Mouse (Mus musculus) ES-E14 (cell line): Measurements from ENCODE around the gene Ildr2. TPM values are rescaled to one million over a fixed set of nuclear protein-coding genes. Genes with fewer than 3 reads are reported as not detected.

Experiments
- DNase-seq: peaks from one replicate; pipeline ENCODE4 v3.0.0-alpha.2; 2013; ENCODE audit warnings: low read depth, low spot score
- H3K27ac ChIP-seq: 2 replicates; pipeline ENCODE4 v1.5.1; 2012; ENCODE audit warnings: low read depth, mild to moderate bottlenecking, low read length, moderate library complexity, mixed read lengths; ENCODE audit not compliant: poor library complexity, insufficient read depth, severe bottlenecking
- H3K36me3 ChIP-seq: 2 replicates; pipeline ENCODE4 v1.6.1; 2012; ENCODE audit warnings: mild to moderate bottlenecking, low read length, moderate library complexity, mixed read lengths; ENCODE audit not compliant: control insufficient read depth, poor library complexity, insufficient read depth, severe bottlenecking
- H3K4me1 ChIP-seq, 2 experiments: fragments of 150-350 bp in 1 of 2; sonication (generic) in 1 of 2; 2 replicates each; pipeline ENCODE4 v1.6.1; 2012; ENCODE audit warnings: low read length in 2 of 2, mild to moderate bottlenecking in 1 of 2, mixed read lengths in 1 of 2; ENCODE audit not compliant: control insufficient read depth in 2 of 2, insufficient read depth in 2 of 2, poor library complexity in 1 of 2
- H3K4me3 ChIP-seq, 2 experiments: fragments of 150-350 bp in 1 of 2; sonication (generic) in 1 of 2; 2 replicates each; pipeline ENCODE4 v1.5.1; 2012; ENCODE audit warnings: low read length in 2 of 2, low read depth in 1 of 2, mild to moderate bottlenecking in 1 of 2, mixed read lengths in 1 of 2; ENCODE audit not compliant: insufficient read depth in 1 of 2, poor library complexity in 1 of 2, severe bottlenecking in 1 of 2
- H3K9ac ChIP-seq: 2 replicates; pipeline ENCODE4 v1.6.1; 2012; ENCODE audit warnings: low read depth, mild to moderate bottlenecking, low read length, mixed read lengths; ENCODE audit not compliant: poor library complexity, insufficient read depth, severe bottlenecking
- H3K9me3 ChIP-seq: fragments of 150-350 bp; sonication (generic); 2 replicates; pipeline ENCODE4 v1.6.1; 2012; ENCODE audit warnings: low read depth, mild to moderate bottlenecking, low read length; ENCODE audit not compliant: control insufficient read depth, insufficient read depth
- CHD2 ChIP-seq: IDR thresholded peaks from 2 replicates; pipeline ENCODE4 v1.6.1; 2014; ENCODE audit warnings: mild to moderate bottlenecking, low read depth, low read length, inconsistent platforms
- HCFC1 ChIP-seq: IDR thresholded peaks from 2 replicates; pipeline ENCODE4 v1.6.1; 2012; ENCODE audit warnings: low read length, inconsistent platforms, borderline replicate concordance; ENCODE audit not compliant: insufficient read depth
- MAFK ChIP-seq: IDR thresholded peaks from 2 replicates; pipeline ENCODE4 v1.6.1; 2014; ENCODE audit warnings: mild to moderate bottlenecking, low read depth, low read length, inconsistent platforms; ENCODE audit not compliant: insufficient read depth
- ZC3H11A ChIP-seq: IDR thresholded peaks from 2 replicates; pipeline ENCODE4 v1.6.1; 2012; ENCODE audit warnings: low read depth, mild to moderate bottlenecking, inconsistent platforms, low read length, borderline replicate concordance
- ZNF384 ChIP-seq: IDR thresholded peaks from 2 replicates; pipeline ENCODE4 v1.6.1; 2012; ENCODE audit warnings: low read depth, low read length, inconsistent platforms
- in situ Hi-C, 2 experiments: fragments of 600-800 bp; cut with MboI; formaldehyde crosslinking; loops; one replicate each; pipeline ENCODE4 v1.15.1; 2025; ENCODE audit warnings: low sequenced_read_pairs in 2 of 2, inconsistent platforms in 1 of 2; ENCODE audit not compliant: unreplicated experiment in 2 of 2
- total RNA-seq: library from RNA; depleted of rRNA; stranded (reverse); fragments of 300-350 nt; gene quantifications from 2 replicates; pipeline ENCODE4 v1.2.3, GENCODE M21; 2012

Gene Ildr2
- total RNA-seq, 1 experiment: 2.9 TPM

GRCm38 (mm10) chr1:166266918-166267317 lies 13.0 kb downstream of the Ildr2 start:
- Histone ChIP-seq H3K4me1 (no peaks in the 10 kb centered on the region), H3K9me3 (no peaks in the 10 kb centered on the region), H3K4me3 (no peak overlapping the region), H3K27ac (no peak overlapping the region), H3K36me3 (no peaks in the 10 kb centered on the region), H3K9ac (no peak overlapping the region)
- DNase-seq: no peak
- in situ Hi-C loops: no loop called here
- TF ChIP-seq ZC3H11A (no peak), MAFK (no peak), CHD2 (no peak), HCFC1 (no peak), ZNF384 (no peak)

- Histone ChIP-seq H3K9me3 (no peaks in the 10 kb centered on the region), H3K4me3 (no peak overlapping the region), H3K27ac (no peak overlapping the region), H3K9ac (no peak overlapping the region), H3K4me1 (no peaks in the 10 kb centered on the region), H3K36me3 (no peaks in the 10 kb centered on the region)
- TF ChIP-seq ZNF384 (no peak), CHD2 (no peak), ZC3H11A (no peak), HCFC1 (no peak), MAFK (no peak)
- in situ Hi-C loops: no loop called here
- no peak for DNase-seq
Observed at GRCm38 (mm10) chr1:166268218-166268617, 14.3 kb downstream of the Ildr2 start.

- H3K9ac ChIP-seq: no peak overlapping the region
- in situ Hi-C loops: no loop called here
- H3K4me1 ChIP-seq: peaks cover 0 to 6% of the 10 kb centered on the region in 2 experiments; a peak in 1 of 4 replicates
- no peak for DNase-seq
- no peak overlapping the region for H3K27ac ChIP-seq
- no peak overlapping the region for H3K4me3 ChIP-seq
- TF ChIP-seq ZNF384: no peak
- no peak for TF ChIP-seq ZC3H11A
- TF ChIP-seq CHD2: no peak
- TF ChIP-seq MAFK: no peak
- TF ChIP-seq HCFC1: no peak
- H3K9me3 ChIP-seq: no peaks in the 10 kb centered on the region
- H3K36me3 ChIP-seq: no peaks in the 10 kb centered on the region
Observed at GRCm38 (mm10) chr1:166278786-166279185, 24.8 kb downstream of the Ildr2 start.

- Histone ChIP-seq H3K9me3 (no peaks in the 10 kb centered on the region), H3K36me3 (no peaks in the 10 kb centered on the region), H3K27ac (no peak overlapping the region), H3K4me3 (no peak overlapping the region), H3K9ac (no peak overlapping the region), H3K4me1 (peaks cover 0 to 6% of the 10 kb centered on the region in 2 experiments; a peak in 1 of 4 replicates)
- in situ Hi-C loops: no loop called here
- DNase-seq: no peak
- TF ChIP-seq ZNF384: no peak
Observed at GRCm38 (mm10) chr1:166279580-166280206, 25.8 kb downstream of the Ildr2 start.

GRCm38 (mm10) chr1:166280566-166280965 lies 26.6 kb downstream of the Ildr2 start:
- in situ Hi-C loops: no loop called here
- Histone ChIP-seq H3K9ac (no peak overlapping the region), H3K4me1 (peaks cover 0 to 6% of the 10 kb centered on the region in 2 experiments; a peak in 1 of 4 replicates), H3K9me3 (no peaks in the 10 kb centered on the region), H3K4me3 (no peak overlapping the region), H3K36me3 (no peaks in the 10 kb centered on the region), H3K27ac (no peak overlapping the region)
- TF ChIP-seq ZC3H11A: no peak
- no peak for TF ChIP-seq CHD2
- TF ChIP-seq HCFC1: no peak
- no peak for TF ChIP-seq ZNF384
- no peak for TF ChIP-seq MAFK
- DNase-seq: no peak
